Mouse (Mus musculus) embryo, embryonic 10.5 days (tissue): ENCODE results near the gene Sptbn1.

Experiments
- DNase-seq: peaks from one replicate; pipeline ENCODE4 v3.0.0-alpha.2; 2015; ENCODE audit warnings: low spot score

The Sptbn1 gene

DNA sequence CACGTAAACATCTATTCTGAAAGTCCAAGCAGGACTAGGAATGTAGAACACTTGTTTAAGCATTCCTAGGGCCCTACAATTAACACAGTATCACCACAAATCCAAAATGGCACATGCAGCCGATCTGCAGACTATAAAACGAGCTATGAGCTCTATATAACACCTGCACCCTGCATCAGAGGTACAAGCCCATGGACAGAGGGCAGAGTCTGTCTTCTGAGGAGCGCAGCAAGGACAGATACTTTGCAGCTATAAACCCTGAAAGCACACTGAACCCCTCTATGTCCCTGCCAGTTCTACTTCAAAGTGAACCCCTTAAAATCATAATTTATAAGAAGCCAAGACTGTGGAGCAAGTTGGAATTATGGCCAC, 101.4 kb downstream of the Sptbn1 start:
- no peak for DNase-seq

DNA sequence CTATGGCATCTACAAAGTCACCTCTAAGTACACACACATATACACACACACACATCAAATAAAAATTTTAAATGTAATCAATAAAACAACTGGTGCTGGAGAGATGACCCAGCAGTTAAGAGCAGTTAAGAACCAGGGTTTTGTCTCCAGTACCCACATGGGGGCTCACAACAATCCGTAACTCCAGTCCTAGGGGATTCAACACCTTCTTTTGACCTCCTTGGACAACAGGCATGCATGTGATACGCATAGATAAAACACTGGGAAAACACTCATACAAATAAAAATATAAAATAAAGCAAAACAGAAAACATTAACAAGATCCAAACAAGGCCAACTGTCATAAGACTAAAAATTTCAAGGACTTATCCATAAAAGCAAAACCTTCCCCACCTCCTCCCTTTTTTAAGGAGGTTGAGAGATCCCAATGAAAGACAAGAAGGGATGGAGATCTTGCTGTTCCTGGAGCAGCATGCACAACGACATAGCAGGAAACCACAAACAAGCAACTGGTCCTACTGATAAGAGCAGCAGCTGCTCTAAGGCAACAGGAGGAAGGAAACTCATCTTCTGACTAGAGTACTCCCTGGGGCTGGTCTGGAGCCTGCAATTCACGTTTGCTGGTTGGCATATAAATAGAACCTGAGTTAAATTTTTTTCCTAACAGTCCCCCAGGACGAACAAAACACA, 102.0 kb downstream of the Sptbn1 start:
- no peak for DNase-seq

DNA sequence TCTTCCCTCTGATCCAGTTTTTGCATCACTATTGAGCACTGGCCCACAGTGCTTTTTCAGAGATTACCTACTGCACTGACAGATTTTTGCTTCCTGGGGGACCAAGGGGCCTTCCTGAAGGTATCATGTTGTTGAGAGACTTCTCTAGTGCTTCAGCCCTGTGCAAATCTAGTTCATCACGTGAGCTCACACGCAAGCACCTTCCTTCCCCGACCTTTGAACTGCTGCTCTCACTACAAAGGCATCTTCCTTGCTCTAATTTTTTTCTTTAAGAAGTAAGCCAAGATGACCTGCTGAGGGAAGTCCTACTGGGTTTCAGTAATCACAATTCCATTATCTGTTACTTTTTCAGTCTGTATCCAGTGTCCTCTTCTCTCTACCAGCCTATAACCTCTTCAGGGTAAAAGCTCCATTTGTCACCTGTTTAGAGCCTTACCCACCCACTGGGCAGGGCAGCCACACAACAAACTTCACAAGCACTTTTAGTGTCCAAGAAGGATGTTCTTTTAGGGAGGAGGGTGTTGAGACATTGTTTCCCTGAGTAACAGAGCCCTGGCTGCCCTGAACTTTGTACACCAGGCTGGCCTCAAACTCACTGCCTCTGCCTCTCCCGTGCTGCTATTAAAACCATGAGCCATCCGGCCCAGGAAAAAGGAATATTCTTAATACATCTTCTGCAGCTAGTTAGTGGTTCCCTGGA, 103.3 kb downstream of the Sptbn1 start:
- DNase-seq: no peak

DNA sequence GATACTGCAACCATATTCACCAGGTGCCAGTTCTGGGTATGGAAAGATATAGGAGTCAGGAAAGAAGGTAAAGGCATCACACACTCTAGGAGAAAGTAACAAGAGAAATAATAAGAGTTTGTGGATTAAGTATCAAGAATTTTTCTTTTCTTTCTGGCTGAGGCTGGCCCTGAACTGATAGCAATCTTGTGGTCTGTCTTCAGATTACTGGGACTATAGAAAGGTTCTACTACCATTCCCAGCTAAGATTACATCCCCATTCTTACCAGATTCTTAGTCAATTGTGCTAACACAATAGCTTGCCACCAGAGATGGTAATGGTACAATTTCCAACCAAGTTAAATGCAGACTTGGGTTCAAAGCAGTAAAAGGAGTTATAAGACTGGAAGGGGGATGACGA, 104.1 kb downstream of the Sptbn1 start:
- DNase-seq: no peak

DNA sequence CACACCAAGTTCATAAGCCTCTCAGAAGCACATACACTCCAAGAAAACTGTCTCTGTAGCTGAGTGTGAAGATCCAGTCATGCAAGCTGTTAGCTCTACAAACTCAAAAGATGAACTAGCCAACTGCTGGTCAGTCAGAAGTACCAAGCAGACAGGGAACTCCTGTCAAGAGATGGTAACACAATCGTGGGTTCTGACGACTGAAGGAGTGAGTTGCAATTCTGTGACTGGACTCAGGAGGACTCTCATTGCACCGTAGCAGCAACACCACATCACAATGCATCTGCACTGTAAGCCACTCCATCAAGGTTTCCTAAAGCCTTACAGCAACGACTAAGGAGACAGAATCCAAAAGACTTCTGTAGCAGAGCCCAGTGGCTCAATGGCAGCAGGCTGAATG, 104.9 kb downstream of the Sptbn1 start:
- no peak for DNase-seq

DNA sequence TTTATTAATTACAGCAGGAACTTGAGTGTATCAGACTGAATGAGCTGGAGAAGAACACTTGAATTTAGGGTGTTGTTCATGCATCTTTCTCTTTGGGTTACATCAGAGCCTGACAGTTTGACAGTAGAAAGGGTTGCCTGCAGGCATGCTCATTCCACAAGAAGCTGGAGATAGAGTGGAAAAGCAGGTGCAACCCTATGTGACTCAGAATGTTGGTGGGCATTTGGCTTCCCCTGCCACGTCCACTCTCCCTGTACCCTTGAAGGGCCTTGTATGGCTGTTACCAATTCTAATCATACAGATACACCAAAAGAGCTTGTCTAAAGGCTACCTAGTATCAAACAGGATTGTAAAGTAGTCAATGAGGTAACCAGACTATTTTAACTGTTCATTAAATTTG, 106.2 kb downstream of the Sptbn1 start:
- DNase-seq: no peak

DNA sequence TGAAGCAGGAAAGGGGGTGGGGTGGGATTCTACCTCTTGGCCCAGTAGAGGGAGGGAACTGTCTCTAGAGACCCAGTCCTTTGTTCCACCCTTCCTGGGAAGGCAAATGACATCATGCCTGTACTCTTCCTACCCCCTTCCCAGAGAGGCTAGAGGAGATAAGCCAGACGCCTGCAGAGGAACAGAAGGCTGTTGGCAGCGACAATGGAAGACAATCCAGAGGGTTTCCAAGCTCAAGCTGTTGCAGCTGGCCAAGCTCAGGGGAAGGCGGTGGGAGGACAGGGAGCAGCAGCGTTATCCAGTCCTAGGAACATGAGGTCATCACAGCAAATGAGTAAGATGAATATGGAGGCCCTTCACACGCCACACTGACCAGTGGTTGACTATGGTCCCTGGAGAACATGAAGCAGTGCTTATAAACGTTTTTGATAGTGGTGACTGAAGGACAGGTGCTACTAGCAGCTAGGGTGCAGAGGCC, 106.8 kb downstream of the Sptbn1 start:
- peak; percentile 52 for DNase-seq

DNA sequence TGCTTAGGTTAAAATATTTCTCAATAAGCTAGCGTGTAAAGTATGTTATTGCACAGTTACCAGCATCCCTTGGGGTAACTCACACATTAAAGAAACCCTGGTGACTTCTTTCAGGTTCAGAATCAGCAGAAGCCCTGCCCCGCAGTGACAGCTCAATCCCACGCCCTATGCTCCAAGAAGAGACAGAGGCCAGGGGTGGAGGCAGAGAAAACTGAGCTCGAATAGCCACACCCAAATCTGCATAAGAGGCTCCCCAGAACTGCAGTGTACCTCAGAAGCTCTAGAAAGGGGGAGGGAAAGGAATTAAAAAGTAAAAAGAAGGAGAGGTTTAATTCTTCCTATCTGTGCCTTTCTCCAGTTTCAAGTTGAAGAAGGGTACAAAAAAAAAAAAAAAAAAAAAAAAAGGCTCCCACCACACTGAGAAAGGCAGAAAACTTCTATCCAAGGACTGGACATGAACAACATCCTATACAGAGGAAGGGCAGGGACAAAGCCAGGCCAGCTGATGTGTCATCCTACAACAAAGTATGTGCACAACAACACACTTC, 107.3 kb downstream of the Sptbn1 start:
- no peak for DNase-seq

DNA sequence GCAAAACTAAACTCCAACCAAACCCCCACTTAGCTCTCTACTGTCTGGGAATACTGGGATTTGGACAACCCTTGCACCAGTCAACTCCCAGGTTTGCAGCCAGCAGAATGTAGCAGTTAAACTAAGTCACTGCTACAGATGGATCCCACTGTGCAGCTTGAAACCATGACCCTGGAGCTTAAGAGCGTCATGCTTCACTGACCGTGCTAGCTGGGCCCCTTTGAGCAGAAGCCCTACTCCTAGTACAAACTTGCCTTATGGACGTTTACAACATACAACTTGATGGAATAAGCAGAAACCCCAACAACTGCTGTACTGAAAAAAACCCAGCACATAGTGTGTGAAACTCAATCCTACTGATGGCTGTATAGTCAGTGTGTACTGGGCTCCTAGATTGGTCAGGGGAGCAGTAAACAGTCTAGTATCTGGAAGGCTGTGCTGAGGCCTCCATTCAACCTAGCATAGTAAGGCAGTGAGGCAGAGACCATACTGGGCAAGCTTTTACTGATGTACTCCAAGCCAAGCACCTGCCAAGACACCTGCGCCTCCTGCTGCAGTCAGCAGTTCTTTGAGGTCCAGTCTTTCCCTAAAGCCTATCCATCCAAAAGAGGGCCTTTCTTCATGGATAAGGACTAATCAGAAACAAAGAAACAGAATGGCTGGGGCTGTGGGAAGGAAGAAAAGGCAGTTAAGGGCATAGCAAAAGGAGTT, 108.3 kb downstream of the Sptbn1 start:
- no peak for DNase-seq

DNA sequence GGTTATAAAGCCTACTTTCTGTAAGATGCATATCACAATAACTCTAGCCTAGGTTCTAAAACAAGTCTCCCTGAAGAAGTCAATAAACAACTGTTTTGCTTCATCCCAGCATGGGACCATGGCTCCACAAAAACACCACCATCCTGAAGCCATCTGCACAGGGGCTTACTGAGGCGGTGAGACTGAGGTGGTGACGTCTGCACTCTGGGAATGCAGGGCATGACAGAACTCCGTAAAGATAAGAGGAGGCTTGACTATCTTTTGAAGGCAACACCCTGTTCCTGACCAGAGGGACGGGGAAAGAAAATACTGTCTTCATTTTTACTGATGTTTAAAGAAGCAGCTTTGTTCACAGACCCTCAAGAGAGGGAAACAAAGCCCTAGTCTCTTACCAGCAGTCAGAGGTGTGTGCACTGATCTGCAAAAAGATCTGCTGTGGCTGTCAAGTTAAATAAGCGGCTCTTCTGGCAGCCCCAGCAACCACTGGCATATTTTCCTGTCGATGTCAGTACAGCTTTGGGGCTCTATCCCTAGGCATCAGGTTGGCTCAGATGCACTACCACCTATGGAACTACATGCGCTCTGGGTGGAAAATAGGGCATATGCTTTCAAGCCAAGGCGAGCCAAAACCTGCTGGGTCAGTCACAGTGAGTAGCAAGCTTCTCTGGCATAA, 109.8 kb downstream of the Sptbn1 start:
- DNase-seq: no peak

DNA sequence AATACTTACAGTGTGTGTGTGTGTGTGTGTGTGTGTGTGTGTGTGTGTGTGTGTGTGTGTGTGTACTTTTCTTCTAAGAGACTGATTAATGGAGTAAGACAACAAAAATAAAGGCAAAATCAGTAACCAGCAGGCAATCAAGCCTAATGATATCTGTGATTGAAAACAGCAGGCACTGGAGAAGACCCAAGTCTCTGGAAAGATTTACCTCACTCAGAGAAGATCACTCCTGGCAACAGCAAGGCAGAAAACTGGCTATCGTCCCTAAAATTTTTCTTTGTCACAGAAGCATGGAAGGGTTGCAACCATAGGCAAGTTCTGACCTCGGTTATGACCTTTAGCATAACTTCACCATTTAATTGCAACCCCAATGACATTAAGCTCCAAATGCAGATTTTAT, 112.1 kb downstream of the Sptbn1 start:
- DNase-seq: no peak

DNA sequence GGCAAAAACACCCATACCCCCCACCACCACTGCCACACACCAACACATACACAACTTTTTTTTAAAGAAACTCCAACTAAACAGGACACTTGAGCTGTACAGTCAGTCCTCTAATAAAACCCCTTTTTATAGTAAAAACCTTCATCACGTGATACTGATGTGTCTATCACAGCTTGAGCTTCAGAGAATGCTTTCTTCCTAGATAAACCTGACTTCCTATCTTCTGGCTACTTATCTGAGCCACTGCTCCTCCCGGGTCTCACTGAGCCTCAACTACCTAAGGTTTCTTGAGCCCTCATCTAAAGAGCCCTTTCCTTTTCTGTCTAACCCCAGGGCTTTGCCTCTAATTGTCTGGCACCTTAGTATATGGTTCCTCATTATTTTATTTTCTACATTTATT, 113.0 kb downstream of the Sptbn1 start:
- DNase-seq: no peak

DNA sequence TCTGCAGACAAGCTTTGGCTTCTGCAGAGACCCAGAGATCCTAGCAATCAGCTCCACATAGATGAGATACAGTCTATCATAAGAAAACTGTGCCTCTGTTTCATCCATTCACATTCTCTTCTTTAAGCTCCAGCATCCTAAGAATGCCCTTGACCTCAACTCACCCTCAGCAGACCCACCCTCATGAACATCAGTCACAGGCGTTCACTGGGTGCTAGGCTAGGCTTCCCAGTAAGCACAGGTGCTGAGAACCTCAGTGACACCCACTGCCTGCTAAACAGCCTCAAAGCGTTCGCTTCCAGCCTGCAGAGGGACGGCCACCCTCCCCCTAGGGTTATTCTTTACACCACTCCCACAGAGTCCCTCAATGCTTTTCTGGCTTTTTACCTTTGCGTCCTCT, 119.1 kb downstream of the Sptbn1 start:
- DNase-seq: no peak

DNA sequence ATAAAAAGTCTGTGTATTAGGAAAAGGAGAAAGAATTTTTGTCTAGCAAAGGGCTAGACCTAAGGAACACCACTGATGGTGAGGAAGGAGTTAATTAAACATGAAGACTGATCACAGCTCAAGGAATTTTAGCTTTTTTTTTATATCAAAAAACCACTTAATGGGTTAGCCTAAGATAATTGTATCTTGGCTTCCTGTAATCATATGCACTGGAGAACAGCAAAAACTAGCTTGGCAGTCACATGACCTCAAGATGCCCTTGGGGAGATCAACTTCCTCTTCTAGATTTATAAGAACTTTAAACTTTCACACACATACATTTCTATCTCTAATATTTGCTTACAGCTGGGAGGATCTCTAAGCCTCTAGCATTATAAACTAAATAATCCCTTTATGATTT, 119.6 kb downstream of the Sptbn1 start:
- no peak for DNase-seq

DNA sequence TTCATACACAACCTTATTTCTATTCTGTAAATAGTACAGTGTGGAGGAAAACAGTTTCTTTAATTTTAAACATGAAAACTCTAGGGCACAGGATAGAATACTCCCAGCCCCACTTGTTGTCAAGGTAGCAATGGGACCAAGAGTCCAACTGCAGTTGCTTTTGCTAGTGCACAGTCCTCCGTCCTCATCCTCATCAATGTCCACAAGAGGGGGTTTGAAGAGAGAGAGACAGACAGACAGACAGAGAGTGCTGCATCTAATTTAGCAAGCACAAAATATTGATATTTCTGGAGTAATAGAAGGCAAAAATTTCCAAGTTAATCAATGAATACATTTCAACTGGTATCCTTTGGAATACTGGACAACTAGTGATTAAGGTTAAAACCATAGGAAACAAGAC, 120.1 kb downstream of the Sptbn1 start:
- no peak for DNase-seq

DNA sequence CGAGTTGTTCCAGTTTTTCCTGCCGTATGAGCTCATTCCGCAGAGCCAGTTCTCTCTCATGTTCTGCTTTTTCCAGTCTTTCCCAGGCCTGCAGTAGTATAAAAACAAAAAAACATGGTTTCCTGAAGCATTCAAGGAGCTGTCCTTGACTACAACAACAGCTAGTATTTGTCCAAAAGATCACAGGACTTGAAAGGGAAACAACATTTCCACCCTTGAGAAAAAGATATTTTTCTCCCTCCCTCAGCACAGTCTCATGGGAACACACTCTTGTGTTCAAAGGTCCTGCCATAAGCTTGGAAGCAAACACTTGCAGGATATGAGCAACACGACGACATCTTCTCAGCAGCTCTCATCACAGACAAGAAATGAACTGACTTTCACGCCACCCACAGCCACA, 124.9 kb downstream of the Sptbn1 start:
- DNase-seq: no peak

DNA sequence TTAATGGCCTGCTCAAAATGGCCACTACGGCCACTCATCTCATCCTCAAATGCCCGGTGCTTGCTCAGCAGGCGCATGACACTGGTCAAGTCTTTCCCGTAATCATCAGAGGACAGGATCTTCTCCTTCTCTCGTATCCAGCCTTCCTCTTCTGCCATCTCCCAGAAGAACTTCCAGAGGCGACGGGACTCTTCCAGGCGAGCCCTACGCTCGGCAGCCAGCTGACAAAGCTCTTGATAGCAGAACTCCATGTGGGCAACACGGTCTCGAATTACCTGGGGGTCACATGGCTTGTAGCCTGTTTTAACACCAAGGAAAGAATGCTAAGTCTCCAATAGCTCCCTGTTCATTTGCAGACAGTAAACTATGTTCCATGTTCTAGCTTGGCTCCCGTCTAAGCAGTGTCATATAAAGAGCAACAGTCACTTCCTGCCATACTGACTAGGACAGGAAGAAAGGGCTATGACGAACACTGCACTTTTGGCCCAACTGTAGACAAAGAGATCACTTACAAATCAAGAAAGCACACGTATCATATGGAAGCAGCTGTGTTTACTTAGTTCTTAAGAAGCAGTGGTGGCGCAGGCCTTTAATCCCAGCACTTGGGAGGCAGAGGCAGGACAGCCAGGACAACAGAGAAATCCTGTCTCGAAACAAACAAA, 128.7 kb downstream of the Sptbn1 start:
- DNase-seq: no peak

DNA sequence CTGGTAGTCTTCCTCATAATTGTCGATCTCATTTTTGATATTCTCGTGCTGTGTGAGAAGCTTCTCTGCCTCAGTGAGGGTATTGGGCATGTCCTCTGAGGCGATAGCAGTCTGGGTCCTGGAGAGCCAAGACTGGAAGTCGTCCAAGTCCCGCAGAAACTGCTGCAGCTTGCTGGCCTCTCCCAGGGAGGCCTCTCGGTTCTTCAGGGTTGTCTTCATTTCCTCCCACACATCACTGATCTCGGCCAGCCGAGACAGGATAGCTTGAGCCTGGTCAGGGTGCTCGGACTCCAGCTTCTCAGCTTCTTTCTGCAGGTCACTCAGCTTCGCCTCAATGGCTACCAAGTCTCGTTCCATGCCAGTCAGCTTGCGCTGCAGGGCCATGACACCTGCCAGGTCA, 130.9 kb downstream of the Sptbn1 start:
- DNase-seq: no peak

DNA sequence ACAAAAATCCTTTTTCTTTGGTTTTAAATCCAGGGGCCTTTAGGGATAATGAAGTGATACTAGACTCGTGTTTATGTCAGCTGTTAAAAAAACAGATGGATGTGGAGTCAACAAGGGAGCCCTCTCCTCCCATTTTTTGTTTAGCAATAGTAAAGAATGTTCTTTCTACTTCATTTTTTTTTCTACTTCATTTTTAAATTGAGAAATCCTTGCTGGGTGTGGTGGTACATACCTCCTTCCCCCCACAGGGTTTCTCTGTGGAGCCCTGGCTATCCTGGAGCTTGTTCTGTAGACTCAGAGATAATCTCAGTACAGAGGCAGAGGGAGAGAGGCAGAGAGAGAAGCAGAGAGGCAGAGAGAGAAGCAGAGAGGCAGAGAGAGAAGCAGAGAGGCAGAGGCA, 133.9 kb downstream of the Sptbn1 start:
- DNase-seq: no peak

DNA sequence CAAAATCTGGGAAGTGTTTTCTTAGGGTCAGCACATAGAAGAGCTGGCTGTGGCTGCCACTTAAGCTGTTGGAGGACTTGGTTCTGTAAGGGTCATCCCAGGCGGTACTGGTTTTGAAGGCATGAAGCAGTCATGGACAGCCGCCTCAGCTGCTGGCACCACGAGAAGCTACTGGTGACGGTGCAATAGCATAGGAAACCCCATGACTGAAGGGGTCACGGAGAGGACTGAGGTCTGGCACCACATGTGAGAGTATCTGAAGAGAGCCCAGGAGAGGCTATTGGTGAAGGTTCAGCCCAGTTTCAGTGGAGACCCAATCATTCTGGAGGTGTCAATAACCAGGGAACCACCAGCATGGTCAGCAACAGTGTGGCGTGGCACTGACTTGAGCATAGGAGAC, 135.4 kb downstream of the Sptbn1 start:
- DNase-seq: no peak

DNA sequence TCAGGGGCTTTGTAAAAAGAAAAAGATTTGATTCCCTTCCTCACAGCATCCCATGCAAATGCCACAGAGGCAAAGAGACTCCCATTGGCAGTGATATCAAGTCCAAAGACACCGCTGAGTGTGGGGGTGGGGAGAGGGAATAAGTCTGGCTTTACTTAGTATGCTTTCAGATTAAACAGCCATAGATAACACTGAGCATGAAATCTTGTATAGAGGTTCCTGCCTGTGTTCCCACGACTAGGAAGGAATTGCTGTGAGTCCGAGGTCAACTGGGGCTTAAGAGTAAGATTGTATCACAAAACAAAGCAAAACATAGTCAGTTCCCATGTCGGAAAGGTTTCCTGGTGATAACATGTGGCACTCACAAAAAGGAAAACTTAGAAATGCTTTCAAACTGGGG, 136.3 kb downstream of the Sptbn1 start:
- no peak for DNase-seq

DNA sequence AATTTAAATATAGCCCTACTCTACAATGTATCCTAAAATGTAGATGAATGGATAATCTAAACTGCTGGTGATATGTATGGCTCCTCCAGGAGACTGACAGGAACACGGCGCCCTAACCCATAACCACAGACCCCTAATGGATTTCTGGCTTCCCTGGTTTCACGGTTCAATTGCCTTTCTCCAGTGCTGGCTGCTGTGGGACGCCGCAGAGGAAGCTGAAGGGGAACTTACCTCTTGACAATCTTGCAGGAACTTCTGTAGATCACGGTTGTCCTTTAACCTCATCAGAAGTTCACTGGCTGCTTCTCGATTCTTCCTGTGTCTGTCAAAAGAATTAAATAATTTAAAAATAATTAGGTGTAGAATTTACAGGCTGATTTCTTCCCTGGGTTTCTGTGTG, 138.6 kb downstream of the Sptbn1 start:
- no peak for DNase-seq
